Mouse (Mus musculus) embryo, embryonic 10 days (tissue): ENCODE data around the gene Casp4.

Experiments
- DNase-seq: peaks from one replicate; pipeline ENCODE4 v3.0.0-alpha.2; 2015; ENCODE audit warnings: low spot score

The Casp4 gene

GRCm38 (mm10) chr9:5308561-5308960, at the start of gene Casp4:
Casp4 (plus strand) TSS chr9:5308828.
- no peak for DNase-seq

- no peak for DNase-seq
These were observed 44.6 kb upstream of the Casp4 start for GRCm38 (mm10) chr9:5263951-5264475.

DNA sequence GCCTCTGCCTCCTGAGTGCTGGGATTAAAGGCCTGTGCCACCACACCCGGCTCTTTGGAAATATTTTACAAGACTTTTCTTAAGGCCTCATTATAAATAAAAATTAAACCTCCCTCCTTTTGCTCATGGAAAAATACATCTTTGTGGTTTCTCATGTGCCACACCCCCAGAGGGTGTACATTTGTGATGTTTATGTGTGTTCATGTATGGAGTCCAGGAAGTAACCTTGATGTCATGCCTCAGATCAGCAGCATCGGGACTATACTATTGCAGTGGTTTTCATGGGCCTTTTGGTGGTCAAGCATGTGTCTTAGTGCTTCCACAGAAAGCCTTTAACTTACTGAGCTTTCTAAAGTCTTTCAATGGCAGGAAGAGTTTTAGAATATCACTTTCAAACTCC, 38.4 kb upstream of the Casp4 start:
- DNase-seq = no peak

GRCm38 (mm10) chr9:5270884-5271283, 37.7 kb upstream of the Casp4 start:
- no peak for DNase-seq

- DNase-seq = peak; percentile 5
These were observed 37.2 kb upstream of the Casp4 start for GRCm38 (mm10) chr9:5271334-5271845.

DNA sequence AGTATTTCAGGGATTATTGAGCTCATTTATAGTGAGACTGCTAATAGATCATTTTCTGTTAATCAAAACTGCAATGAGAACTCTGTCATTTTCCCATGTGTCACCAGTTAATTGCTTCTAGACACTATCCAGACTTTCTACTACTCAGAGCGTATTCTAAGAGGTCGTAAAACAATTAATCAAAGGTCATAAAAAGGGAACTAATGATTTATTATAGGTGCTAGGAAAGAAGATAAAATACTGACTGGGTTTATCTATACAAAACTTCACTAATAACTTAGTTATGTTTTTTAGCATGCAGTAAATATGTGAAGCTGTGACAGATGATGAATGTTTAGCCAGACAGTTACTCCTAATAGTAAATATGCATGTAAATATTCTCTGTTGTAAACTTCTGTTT, 22.6 kb upstream of the Casp4 start:
- DNase-seq = no peak

DNA sequence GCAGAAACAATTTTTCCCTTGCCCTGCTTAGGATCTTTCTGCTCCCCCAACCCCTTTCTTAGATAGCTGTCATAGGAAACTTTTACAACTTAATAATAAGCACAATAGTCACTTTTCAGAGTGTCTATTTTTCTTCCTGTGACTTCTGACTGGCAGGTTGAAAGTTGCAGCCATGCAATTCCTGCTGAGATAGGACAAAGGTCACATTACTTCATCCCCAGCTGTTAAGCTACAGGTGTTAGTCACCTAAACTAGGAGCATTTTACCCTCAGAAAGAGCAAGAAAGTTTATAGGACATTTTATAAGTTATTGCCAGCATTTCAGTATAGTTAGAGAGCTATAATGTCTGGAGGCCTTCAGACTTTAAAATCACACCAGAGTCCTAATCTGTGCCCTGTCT, 22.0 kb upstream of the Casp4 start:
- DNase-seq = peak; percentile 6

GRCm38 (mm10) chr9:5296354-5297237, 12.0 kb upstream of the Casp4 start:
- no peak for DNase-seq

DNA sequence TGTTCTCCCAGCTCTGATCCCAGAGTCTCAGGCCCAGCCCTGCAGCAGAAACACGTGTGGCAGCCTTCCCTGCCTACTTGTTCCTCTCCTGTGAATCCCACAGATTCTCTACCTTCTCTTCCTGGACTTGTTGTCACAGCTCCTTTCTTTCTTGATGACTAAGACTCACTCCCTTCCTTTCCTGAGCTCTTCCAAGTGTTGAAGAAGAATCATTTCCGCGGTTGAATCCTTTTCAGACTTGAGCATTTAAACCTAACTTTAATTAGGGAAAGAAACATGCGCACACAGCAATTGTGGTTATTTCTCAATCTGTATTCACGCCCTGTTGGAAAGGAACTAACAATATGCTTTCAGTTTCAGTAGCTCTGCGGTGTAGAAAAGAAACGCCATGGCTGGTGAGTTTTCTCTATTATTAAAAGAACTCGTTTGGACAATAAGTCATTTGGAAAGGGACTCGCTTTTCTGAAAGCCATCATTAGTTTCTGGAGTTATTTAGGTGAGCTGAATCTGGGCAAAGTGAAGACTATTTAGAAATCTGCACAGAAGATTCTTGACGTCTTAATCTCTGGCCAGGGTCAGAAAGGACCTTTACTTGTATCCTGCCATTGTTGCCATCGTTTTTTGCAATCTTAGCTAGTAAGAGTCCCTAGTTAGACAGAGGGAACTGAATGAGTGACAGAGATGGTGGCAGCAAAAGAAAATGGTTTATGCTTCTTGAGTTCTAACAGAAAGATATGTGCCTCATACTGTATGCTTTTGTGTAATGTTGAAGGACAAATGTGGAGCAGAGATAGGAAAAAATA, 10.1 kb upstream of the Casp4 start, which contains the start of gene Casp1:
Casp1 (plus strand) TSS at position 189 of the 803 bp plus-strand sequence.
- DNase-seq = no peak

DNA sequence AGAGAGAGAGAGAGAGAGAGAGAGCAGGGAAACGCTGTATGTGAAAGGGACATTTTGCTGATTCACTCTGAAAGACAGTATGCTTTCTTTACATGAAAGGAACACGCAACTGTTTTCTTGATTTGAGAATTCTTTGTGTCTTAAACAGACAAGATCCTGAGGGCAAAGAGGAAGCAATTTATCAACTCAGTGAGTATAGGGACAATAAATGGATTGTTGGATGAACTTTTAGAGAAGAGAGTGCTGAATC, 9.6 kb upstream of the Casp4 start:
- DNase-seq = no peak

- no peak for DNase-seq
These were observed 1.5 kb downstream of the Casp4 start for GRCm38 (mm10) chr9:5310112-5310511.

DNA sequence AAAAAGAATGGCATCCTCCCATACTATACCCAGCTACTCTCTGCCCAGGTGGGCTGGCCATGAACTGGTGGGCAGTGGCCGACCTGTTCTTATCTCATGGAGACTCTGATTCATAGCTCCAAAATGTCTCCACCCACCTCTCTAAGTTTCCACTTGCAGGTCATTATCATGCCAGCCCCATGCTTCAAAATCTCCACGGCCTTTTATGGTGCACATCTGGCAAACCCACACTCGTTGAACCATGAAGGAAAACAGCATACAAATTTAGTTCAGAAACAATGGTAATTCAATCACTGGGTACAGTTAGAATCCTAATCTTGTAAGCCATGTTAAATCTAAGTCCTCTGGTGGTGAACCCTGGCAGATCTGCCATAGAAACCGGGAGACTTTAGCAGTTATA, 2.8 kb downstream of the Casp4 start:
- no peak for DNase-seq

- no peak for DNase-seq
These were observed 19.6 kb downstream of the Casp4 start for GRCm38 (mm10) chr9:5328204-5328603.

DNA sequence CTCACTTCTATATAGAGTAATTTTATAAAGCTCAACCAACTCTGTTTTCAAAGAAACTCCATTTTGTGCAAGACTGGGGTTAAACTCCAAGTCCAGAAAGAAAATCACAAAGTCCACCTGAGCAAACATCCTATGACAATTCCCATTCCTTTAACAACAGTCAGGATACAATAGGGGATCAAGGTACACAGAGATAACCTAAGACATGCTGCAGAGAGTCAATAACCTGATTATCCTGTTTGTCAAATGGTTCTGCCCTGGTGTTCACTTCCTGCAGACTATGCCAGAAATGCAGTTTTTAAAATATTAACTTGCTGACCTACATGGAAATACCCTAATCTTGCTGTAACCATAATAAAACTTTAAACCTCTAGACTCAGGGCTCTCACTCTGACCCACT, 23.8 kb downstream of the Casp4 start:
- no peak for DNase-seq

DNA sequence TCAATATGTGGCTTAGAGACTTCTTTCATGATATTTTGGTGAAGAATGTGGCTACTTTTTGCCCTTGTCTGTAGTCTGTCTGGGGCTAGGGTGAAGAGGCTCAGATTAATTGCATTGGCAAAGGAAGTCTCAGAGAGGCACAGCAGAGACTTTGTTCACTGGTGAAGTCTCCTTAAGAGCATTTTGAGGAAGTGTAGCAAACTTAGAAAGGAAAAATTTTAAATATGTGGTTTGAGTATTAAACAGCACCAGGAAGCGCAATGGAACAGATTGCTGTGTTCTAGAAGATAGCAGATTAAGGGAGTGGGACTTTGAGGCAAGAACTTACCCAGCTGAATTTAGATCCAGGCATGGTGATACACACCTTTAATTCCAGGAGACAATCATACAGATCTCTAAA, 24.8 kb downstream of the Casp4 start:
- no peak for DNase-seq

- DNase-seq = no peak
These were observed 34.5 kb downstream of the Casp4 start for GRCm38 (mm10) chr9:5343092-5343491.

DNA sequence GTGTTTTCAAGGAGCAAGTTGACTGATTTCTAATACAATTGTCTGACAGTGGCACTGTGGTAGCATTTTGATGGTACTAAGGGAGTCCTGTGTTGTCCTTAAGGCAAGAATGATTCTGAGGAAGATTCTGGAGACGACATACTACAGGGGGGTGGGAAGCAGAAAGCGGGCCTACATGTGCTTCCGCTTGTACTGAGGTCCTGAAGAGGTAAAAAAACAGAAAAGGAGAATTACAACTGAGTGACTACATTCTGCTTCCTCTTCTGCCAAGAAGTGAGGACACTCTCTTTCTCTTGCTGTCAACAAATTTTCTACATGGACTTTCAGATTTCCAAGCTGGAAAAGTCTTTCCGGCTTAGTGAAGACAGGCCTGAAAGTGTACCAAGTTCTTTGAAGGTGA, 35.5 kb downstream of the Casp4 start:
- DNase-seq = no peak

DNA sequence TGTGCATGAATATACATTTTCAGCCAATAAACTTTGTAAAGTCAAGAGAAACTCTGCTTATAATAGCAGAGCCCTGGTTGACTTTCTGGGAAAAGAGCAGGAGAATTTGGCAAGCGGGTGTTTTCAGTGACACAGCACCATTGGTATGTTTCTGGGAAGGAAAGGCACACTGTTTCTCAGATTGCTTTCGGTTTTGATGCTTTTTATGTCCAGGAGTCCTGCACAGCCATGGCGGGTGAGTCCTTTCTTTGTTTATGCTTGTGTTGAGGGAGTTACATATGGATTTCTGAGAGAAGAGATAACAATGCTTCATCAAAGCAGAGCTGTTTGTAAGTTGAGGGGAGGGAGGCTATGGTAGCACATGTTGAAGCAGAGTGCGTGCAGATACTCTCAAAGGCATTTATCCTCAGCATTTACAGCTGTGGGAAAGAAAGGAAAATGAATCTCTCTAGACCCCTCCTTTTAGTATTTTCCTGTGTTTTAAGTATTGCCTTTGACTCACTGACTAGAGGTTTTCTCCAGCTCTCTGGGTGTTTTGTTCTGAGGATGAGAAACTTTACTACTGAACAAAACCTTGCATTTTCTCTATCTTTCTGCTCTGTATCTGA, 36.8 kb downstream of the Casp4 start, which contains the start of gene Casp12:
Casp12 (plus strand) TSS at position 140 of the 608 bp plus-strand sequence.
- no peak for DNase-seq

GRCm38 (mm10) chr9:5347381-5347780, 38.8 kb downstream of the Casp4 start:
- no peak for DNase-seq

- DNase-seq = no peak
These were observed 45.0 kb downstream of the Casp4 start for GRCm38 (mm10) chr9:5353673-5354072.

DNA sequence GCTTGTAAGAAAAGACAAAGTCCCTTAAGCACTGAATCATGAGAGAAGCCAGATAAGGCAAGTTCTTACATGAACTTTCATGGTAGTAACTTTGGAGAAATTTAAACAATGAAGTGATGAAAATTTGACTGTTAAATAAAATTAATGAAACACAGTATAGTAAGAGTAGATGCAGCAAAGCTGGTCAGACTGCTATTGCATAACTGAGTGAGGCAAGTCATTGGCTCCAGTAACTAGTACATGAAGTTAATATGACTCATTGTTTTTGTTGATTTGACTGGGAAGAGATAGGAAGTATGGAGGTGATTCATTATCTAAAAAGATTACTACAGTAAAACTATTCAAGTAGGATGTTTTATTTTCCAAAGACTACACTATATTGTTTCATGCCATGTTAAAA, 48.2 kb downstream of the Casp4 start:
- DNase-seq = no peak
